Mouse (Mus musculus) hindbrain, embryonic 11.5 days (tissue): ENCODE measurements around the gene Nradd. TPM values are rescaled to one million over a fixed set of nuclear protein-coding genes. Genes with fewer than 3 reads are reported as not detected.

ENCODE experiments used
- ATAC-seq: fragments of 200-750 bp; cut with Nextera tagmentation; 2 replicates; pipeline ENCODE4 v1.8.0; 2017; ENCODE audit warnings: mild to moderate bottlenecking, moderate TSS enrichment, moderate library complexity; ENCODE audit not compliant: low FRiP score
- DNase-seq: peaks from one replicate; pipeline ENCODE4 v3.0.0-alpha.2; 2015; ENCODE audit warnings: low spot score
- H3K27ac ChIP-seq: fragments of 300-500 bp; sonication (generic); 2 replicates; pipeline ENCODE4 v1.5.1; 2014; ENCODE audit warnings: mild to moderate bottlenecking, low read depth, low read length
- H3K27me3 ChIP-seq: fragments of 300-500 bp; sonication (generic); 2 replicates; pipeline ENCODE4 v1.6.1; 2014; ENCODE audit warnings: mild to moderate bottlenecking, low read length, moderate library complexity, mixed read lengths; ENCODE audit not compliant: control insufficient read depth, insufficient read depth
- H3K36me3 ChIP-seq: fragments of 300-500 bp; sonication (generic); 2 replicates; pipeline ENCODE4 v1.6.1; 2014; ENCODE audit warnings: mild to moderate bottlenecking, low read length, moderate library complexity, mixed read lengths; ENCODE audit not compliant: control insufficient read depth, insufficient read depth
- H3K4me1 ChIP-seq: fragments of 300-500 bp; sonication (generic); replicated peaks from 2 replicates; pipeline ENCODE4 v1.6.1; 2014; ENCODE audit warnings: low read length, mixed read lengths; ENCODE audit not compliant: control insufficient read depth, insufficient read depth
- H3K4me2 ChIP-seq: fragments of 300-500 bp; sonication (generic); replicated peaks from 2 replicates; pipeline ENCODE4 v1.6.1; 2014; ENCODE audit warnings: mild to moderate bottlenecking, low read depth, low read length
- H3K4me3 ChIP-seq: fragments of 300-500 bp; sonication (generic); 2 replicates; pipeline ENCODE4 v1.5.1; 2014; ENCODE audit warnings: low read depth, low read length
- H3K9ac ChIP-seq: fragments of 300-500 bp; sonication (generic); 2 replicates; pipeline ENCODE4 v1.6.1; 2014; ENCODE audit warnings: low read depth, low read length
- H3K9me3 ChIP-seq: fragments of 300-500 bp; sonication (generic); 2 replicates; pipeline ENCODE4 v1.6.1; 2016; ENCODE audit warnings: low read length; ENCODE audit not compliant: control insufficient read depth
- WGBS: fragments of 180-500 bp; shearing (Covaris S2); extraction: QIAGEN DNeasy Blood & Tissue Kit; methylation state at CpG from one replicate; pipeline ENCODE4 v1.1.7; 2014; 5-methylcytosine and 5-hydroxymethylcytosine counted together
- polyA plus RNA-seq: library from polyadenylated mRNA; unstranded; fragments of >200 nt; fragmentation: Nextera tagmentation; extraction: Ambion mirVana; gene quantifications from 2 replicates; pipeline ENCODE4 v1.2.1, GENCODE M21; 2014

The Nradd gene
- polyA plus RNA-seq, 1 experiment from 2014 or later = 21.9 TPM

DNA sequence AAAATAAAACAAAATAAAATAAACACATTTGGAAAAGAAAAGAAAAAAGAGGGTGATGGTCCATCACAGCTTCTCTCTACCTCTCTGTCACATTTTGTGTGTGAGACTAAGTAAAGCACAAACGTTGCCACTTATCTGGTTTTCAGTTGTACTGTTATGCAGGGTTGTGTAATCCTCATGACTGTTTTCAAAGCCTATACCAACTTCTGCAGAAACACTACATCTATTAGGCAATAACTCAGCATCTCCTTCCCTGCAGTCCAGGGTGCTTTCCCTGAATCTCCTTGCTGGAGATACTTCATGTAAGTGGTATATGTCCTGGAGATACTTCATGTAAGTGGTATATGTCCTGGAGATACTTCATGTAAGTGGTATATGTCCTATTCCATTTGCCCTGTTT, 38.6 kb upstream of the Nradd start:
- no peak for ATAC-seq
- Histone ChIP-seq H3K9me3 (no peaks in the 10 kb centered on the region), H3K36me3 (no peaks in the 10 kb centered on the region), H3K27ac (no peak overlapping the region), H3K4me2 (no peak overlapping the region), H3K27me3 (no peaks in the 10 kb centered on the region), H3K4me1 (no peaks in the 10 kb centered on the region), H3K4me3 (no peak overlapping the region), H3K9ac (no peak overlapping the region)
- 96% methylated on average over 1 of the region's 1 CpGs for WGBS
- DNase-seq = no peak

DNA sequence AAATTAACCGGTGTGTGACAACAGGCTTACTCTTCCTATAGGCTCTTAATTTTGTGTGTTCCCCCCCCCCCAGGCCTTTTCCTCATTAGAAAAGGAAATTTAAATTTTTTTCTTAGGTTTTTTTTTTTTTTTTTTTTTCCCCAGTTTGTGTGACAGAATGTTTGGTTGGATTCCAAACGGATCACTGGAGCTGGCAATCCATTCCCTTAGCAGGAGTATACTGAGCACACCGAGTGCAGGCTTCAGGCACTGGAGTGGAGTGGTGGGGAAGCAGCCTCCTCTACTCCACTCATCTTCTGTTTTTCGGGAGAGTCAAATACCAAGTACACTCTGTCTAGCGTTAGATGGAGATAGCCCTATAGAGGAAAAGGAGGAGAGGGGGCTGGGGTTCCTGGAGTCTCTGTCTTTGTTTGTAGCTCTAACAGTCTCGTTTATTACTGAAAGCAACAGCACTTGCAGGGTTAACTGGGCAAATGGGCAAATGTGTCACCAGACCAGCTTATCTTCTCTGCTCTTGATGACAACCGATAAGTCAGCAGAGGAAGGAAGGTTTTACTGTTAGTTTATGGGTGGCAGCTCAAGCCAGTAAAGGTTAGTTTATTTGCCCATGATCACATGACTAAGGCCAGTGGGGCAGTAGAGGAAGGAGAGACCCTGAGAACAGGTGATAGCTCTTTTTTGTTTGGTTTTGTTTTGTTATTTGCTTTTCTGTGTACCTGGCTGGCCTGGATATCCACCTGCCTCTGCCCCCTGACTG, 36.8 kb upstream of the Nradd start:
- DNase-seq (no peak), ATAC-seq (no peak)
- no peaks in the 10 kb centered on the region for H3K9me3 ChIP-seq
- WGBS = 87% methylated on average over 7 of the region's 7 CpGs
- H3K27me3 ChIP-seq = no peaks in the 10 kb centered on the region
- H3K4me2 ChIP-seq = no peak overlapping the region
- H3K36me3 ChIP-seq = no peaks in the 10 kb centered on the region
- no peaks in the 10 kb centered on the region for H3K4me1 ChIP-seq
- no peak overlapping the region for H3K9ac ChIP-seq
- no peak overlapping the region for H3K4me3 ChIP-seq
- H3K27ac ChIP-seq = no peak overlapping the region

DNA sequence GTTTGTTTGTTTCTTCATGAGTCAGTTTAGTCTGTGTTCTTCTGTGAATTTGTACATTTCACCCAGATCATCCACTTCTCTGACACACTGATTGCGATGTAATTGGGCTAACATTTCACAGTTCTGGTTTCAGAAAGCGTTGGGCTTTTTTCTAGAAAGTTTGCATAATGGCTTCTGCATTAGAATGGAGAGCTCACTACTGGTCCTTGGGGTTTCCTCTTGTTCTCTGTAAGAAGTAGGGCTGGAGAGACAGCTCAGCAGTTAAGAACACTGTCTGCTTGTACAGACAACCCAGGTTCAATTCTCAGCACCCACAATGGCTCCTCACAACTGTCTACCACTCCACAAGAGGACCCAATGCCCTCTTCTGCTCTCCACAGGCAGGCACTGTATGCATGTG, 36.0 kb upstream of the Nradd start:
- no peak overlapping the region for H3K4me3 ChIP-seq

DNA sequence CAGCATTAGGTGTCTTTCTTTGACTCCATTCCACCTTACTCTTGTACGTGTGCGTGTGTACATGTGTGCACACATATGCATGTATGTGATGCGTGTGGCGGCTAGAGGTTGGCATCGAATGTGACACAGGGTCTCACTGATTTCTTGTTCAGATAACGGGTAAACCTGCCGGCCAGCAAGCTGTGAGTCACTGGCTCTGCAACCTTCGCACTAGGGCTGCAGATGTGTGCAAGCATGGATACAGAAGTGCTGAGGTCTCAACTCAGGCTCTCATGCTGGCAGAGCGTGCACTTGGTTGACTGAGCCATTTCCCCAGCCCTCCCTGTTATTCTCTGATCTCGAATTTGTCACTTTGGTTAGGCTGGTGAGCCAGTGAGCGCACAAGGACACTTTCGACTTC, 35.3 kb upstream of the Nradd start:
- no peak for DNase-seq
- Histone ChIP-seq H3K27ac (no peak overlapping the region), H3K27me3 (no peaks in the 10 kb centered on the region)

More for the DNA sequence above, 36.0 kb upstream of the Nradd start:
- H3K27ac ChIP-seq = no peak overlapping the region
- no peaks in the 10 kb centered on the region for H3K9me3 ChIP-seq
- H3K36me3 ChIP-seq = no peaks in the 10 kb centered on the region
- WGBS = 87% methylated on average over 2 of the region's 2 CpGs
- DNase-seq (no peak), ATAC-seq (no peak)
- H3K4me2 ChIP-seq = no peak overlapping the region
- H3K9ac ChIP-seq = no peak overlapping the region
- H3K4me1 ChIP-seq = peaks cover 3% of the 10 kb centered on the region; the same call in 1 of the 2 replicates
- H3K27me3 ChIP-seq = no peaks in the 10 kb centered on the region

DNA sequence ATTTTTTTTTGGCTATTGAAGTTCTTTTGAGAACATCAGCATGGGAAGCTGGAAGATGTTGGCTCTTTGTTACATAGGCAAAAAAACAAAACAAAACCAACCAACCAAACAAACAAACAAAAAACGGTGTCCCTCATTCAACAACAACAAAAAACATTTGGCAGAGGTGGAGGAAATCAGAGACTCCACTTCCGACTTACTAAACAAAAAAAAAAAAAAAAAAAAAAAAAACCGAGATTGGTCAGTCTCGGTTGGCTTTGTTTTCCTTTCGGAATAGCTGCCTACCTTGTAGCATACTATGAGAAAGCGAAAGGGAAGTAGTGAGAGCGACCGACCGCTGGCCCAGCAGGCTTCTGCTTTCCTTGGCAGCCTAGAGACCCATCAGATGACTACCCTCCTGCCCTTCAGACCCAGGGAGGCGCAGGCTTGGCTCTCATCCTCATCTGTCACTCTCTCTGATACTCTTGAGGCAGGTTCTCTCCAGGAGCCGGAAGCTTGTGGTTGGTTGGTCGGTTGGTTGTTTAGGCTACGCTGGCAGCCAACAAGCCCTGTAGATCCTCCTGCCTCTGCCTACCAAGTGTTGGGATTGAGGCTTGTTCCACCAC, 33.3 kb upstream of the Nradd start:
- WGBS = 83% methylated on average over 13 of the region's 13 CpGs
- Histone ChIP-seq H3K9me3 (no peaks in the 10 kb centered on the region), H3K4me2 (peak overlapping the region; percentile 38), H3K27me3 (peaks cover 9% of the 10 kb centered on the region), H3K27ac (no peak overlapping the region), H3K4me3 (peak overlapping the region; percentile 51), H3K4me1 (peaks cover 4% of the 10 kb centered on the region), H3K9ac (no peak overlapping the region; the same call in 1 of the 2 replicates), H3K36me3 (no peaks in the 10 kb centered on the region)
- no peak for DNase-seq
- no peak for ATAC-seq

More for the DNA sequence above, 35.3 kb upstream of the Nradd start:
- Histone ChIP-seq H3K4me2 (no peak overlapping the region), H3K9me3 (no peaks in the 10 kb centered on the region), H3K36me3 (no peaks in the 10 kb centered on the region), H3K4me1 (peaks cover 3% of the 10 kb centered on the region; the same call in 1 of the 2 replicates), H3K4me3 (no peak overlapping the region), H3K9ac (no peak overlapping the region)
- 94% methylated on average over 12 of the region's 12 CpGs for WGBS
- no peak for ATAC-seq

DNA sequence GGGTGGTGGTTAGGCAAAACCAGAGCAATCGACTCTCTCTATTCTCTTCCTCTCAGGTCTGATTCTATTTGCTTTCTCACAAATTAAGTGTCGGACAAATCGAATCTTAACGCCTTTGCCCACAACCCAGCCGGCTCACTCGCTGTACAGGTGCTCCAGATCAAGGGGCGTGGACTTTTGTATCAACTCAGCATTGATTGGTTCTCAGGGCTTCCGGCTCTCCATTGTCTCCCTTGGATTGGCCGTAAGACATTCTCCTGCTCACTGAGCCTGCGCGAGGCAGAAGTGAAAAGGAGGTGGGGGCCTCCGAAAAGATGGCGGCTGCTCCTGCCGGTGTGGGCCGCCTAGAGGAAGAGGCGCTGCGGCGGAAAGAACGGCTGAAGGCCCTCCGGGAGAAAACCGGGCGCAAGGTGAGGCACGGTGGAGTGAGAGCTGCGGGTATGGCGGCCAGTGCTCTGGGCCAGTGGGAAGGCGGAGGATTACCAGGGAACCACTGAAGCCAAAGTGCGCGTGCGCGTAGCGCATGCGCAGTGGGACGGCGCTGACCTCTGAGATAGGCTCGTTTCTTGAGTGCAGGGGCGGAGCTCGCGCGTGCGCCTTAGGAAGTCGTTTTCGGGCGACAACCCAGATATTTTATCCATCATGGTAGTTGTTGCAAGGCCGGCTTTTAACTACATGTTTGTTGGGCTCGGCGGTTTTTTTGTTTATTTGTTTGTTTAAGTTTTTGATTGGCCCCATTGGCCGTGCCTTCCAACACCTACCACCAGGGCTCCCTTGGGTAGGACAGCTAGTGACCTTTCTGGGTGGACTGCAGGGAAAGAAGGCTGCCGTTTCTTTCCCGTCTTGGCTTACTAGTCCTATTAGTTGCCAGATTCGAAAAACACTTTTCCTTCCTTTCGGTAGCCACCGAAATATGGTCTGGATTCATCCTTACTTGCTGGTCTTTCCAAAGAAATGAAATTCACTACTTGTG, 32.3 kb upstream of the Nradd start, which contains the start of gene Ccdc12:
Gene Ccdc12, plus strand, starts transcription at position 255 of the 973 bp plus-strand sequence.
- Histone ChIP-seq H3K4me1 (peaks cover 4% of the 10 kb centered on the region), H3K27ac (peak within 1 kb of the TSS; percentile 65), H3K9me3 (no peaks in the 10 kb centered on the region), H3K4me2 (peak within 1 kb of the TSS; percentile 57), H3K27me3 (peaks cover 18% of the 10 kb centered on the region), H3K36me3 (no peaks in the 10 kb centered on the region), H3K9ac (peak within 1 kb of the TSS; percentile 57), H3K4me3 (peak within 1 kb of the TSS; percentile 51)
- under 1% methylated on average over 52 of the region's 52 CpGs for WGBS
- DNase-seq (peak; percentile 99), ATAC-seq (peak; percentile 96)

DNA sequence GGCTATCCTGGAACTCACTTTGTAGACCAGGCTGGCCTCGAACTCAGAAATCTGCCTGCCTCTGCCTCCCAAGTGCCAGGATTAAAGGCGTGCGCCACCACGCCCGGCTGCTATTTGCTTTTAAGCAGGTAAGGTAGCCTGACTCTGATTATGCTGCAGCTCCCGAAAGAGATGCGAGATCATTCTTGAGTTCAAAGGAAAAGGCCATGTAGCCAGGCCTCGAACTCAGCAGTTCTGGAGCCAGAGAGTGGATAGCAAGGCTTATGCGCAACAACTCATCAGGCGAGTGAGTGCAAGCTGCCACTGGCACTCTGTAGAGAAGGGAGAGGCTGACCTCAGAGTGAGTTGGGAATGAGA, 31.4 kb upstream of the Nradd start:
- no peaks in the 10 kb centered on the region for H3K9me3 ChIP-seq
- DNase-seq (no peak), ATAC-seq (no peak)
- peaks cover 18% of the 10 kb centered on the region for H3K27me3 ChIP-seq
- WGBS = 81% methylated on average over 10 of the region's 10 CpGs
- peaks cover 4% of the 10 kb centered on the region for H3K4me1 ChIP-seq
- H3K4me3 ChIP-seq = peak overlapping the region; percentile 51
- H3K9ac ChIP-seq = peak overlapping the region; percentile 29; the same call in 1 of the 2 replicates
- H3K36me3 ChIP-seq = no peaks in the 10 kb centered on the region
- H3K4me2 ChIP-seq = peak overlapping the region; percentile 57
- peak overlapping the region; percentile 44; the same call in 1 of the 2 replicates for H3K27ac ChIP-seq
